Mouse (Mus musculus) liver, embryonic 14.5 days (tissue): Measurements from ENCODE around the gene Dgat2l6. TPM values are rescaled to one million over a fixed set of nuclear protein-coding genes. Genes with fewer than 3 reads are reported as not detected.
A peak's percentile ranks its signal among the peaks of the same experiment; 100 is the strongest.

ENCODE experiments used
- ATAC-seq: fragments of 200-750 bp; cut with Nextera tagmentation; 2 replicates; pipeline ENCODE4 v1.8.0; 2017; ENCODE audit warnings: moderate number of reproducible peaks, mild to moderate bottlenecking, moderate library complexity; ENCODE audit not compliant: insufficient read depth
- DNase-seq, 3 experiments: peaks; one replicate each; pipeline ENCODE4 v3.0.0-alpha.2; 2012 to 2013; ENCODE audit warnings: low read depth in 3 of 3, low spot score in 3 of 3
- H3K27ac ChIP-seq: fragments of 300-500 bp; sonication (generic); 2 replicates; pipeline ENCODE4 v1.5.1; 2014; ENCODE audit warnings: moderate library complexity, mild to moderate bottlenecking, control low read depth, inconsistent platforms
- H3K27me3 ChIP-seq: fragments of 300-500 bp; sonication (generic); 2 replicates; pipeline ENCODE4 v1.6.1; 2014; ENCODE audit warnings: mild to moderate bottlenecking, low read length, moderate library complexity; ENCODE audit not compliant: control insufficient read depth, insufficient read depth
- H3K36me3 ChIP-seq: fragments of 300-500 bp; sonication (generic); replicated peaks from 2 replicates; pipeline ENCODE4 v1.6.1; 2014; ENCODE audit warnings: low read depth; ENCODE audit not compliant: control insufficient read depth, insufficient read depth
- H3K4me1 ChIP-seq, 2 experiments: fragments of 200-500 bp in 1 of 2; fragments of 300-500 bp in 1 of 2; sonication (generic) in 1 of 2; replicated peaks; 2 replicates each; pipeline ENCODE4 v1.6.1; 2012 to 2014; ENCODE audit warnings: antibody characterized with exemption in 1 of 2, inconsistent platforms in 1 of 2, low read length in 1 of 2; ENCODE audit not compliant: control insufficient read depth in 2 of 2, insufficient read depth in 2 of 2
- H3K4me2 ChIP-seq: fragments of 300-500 bp; sonication (generic); 2 replicates; pipeline ENCODE4 v1.6.1; 2014; ENCODE audit warnings: low read depth, mild to moderate bottlenecking, control low read depth, moderate library complexity
- H3K4me3 ChIP-seq, 2 experiments: fragments of 200-500 bp in 1 of 2; fragments of 300-500 bp in 1 of 2; sonication (generic) in 1 of 2; 2 replicates each; pipeline ENCODE4 v1.5.1; 2012 to 2014; ENCODE audit warnings: low read depth in 2 of 2, low read length in 2 of 2, mild to moderate bottlenecking in 2 of 2, control low read depth in 1 of 2, inconsistent platforms in 1 of 2, moderate library complexity in 1 of 2; ENCODE audit not compliant: insufficient read depth in 1 of 2
- H3K9ac ChIP-seq: fragments of 300-500 bp; sonication (generic); replicated peaks from 2 replicates; pipeline ENCODE4 v1.6.1; 2014; ENCODE audit warnings: mild to moderate bottlenecking, control low read depth, moderate library complexity
- H3K9me3 ChIP-seq: fragments of 300-500 bp; sonication (generic); 2 replicates; pipeline ENCODE4 v1.6.1; 2016; ENCODE audit warnings: low read length, mixed read lengths; ENCODE audit not compliant: control insufficient read depth
- CTCF ChIP-seq: IDR thresholded peaks from 2 replicates; pipeline ENCODE4 v1.5.1; 2016; ENCODE audit warnings: antibody characterized with exemption, low read depth, control low read depth
- EP300 ChIP-seq: IDR thresholded peaks from 2 replicates; pipeline ENCODE4 v1.6.1; 2016; ENCODE audit warnings: antibody characterized with exemption, low read depth
- WGBS: fragments of 180-500 bp; shearing (Covaris S2); extraction: QIAGEN DNeasy Blood & Tissue Kit; methylation state at CpG from one replicate; pipeline ENCODE4 v1.1.7; 2014; ENCODE audit not compliant: insufficient replicate concordance; 5-methylcytosine and 5-hydroxymethylcytosine counted together
- polyA plus RNA-seq, 2 experiments: library from polyadenylated mRNA; depleted of rRNA in 1 of 2; stranded (reverse) in 1 of 2; unstranded in 1 of 2; fragments of >200 nt; fragmentation: Nextera tagmentation in 1 of 2; extraction: Ambion mirVana in 1 of 2; gene quantifications; 2 replicates each; pipeline versions ENCODE4 v1.2.1 to v1.2.3; 2012 to 2014

The Dgat2l6 gene
- polyA plus RNA-seq, 2 experiments = not detected

DNA sequence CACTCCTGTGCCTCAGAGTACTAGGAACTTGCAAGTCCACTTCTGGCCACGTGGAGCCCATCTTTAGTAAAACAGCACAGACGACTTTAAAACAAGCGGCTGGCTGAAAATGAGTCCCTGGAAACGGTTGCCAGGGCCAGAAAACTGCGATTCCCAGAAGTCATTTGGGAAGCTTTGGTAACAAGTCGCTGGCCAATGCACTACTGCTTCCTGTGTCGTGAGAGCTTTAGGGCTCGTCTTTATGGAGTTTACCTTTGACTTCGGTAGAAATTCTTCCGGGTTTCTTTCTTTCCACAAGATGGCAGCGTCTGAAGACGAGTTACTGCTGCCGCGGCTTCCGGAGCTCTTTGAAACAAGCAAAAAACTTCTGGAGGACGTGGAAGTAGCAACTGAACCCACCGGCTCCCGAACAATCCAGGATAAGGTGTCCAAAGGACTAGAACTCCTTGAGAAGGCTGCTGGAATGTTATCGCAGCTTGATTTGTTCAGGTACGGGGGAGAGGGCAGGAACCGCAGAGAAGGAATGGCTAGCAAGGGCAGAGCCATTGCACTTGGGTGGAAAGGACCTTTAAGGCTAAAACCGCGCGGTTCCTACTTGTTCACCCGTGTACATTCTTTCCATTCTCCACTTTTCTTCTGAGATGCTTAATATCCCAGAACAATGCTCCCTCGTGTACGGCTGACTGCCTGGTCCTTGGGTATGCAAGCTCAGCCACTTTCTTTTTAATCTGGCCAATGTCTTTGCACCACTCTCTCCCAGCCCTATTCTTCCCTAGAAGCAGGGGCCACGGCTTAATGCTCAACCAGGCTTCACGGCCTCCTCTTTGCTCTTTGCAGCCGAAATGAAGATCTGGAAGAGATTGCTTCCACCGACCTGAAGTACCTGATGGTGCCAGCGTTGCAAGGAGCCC, 30.3 kb upstream of the Dgat2l6 start, which contains the start of gene Igbp1:
TSS of gene Igbp1 (plus strand) at position 224 of the 911 bp plus-strand sequence.
- H3K4me3 ChIP-seq = peak within 1 kb of the TSS; percentile 68 to 95
- H3K36me3 ChIP-seq = no peaks in the 10 kb centered on the region
- no peaks in the 10 kb centered on the region for H3K27me3 ChIP-seq
- TF ChIP-seq CTCF = no peak
- TF ChIP-seq EP300 = no peak
- H3K4me1 ChIP-seq = no peaks in the 10 kb centered on the region
- H3K9ac ChIP-seq = peak within 1 kb of the TSS; percentile 67
- 10% methylated on average over 32 of the region's 32 CpGs for WGBS
- H3K4me2 ChIP-seq = peak within 1 kb of the TSS; percentile 67
- DNase-seq (peak; percentile 65 to 71 (median 68)), ATAC-seq (peak; percentile 91)
- no peak within 1 kb of the TSS for H3K27ac ChIP-seq
- no peaks in the 10 kb centered on the region for H3K9me3 ChIP-seq

- Histone ChIP-seq H3K4me3 (no peak overlapping the region), H3K9ac (no peak overlapping the region), H3K4me2 (no peak overlapping the region), H3K36me3 (no peaks in the 10 kb centered on the region), H3K27me3 (no peaks in the 10 kb centered on the region), H3K9me3 (no peaks in the 10 kb centered on the region), H3K4me1 (no peaks in the 10 kb centered on the region), H3K27ac (no peak overlapping the region)
- DNase-seq (no peak), ATAC-seq (no peak)
- TF ChIP-seq CTCF = no peak
- TF ChIP-seq EP300 = no peak
- 61% methylated on average over 5 of the region's 5 CpGs for WGBS
These were observed 20.3 kb upstream of the Dgat2l6 start for GRCm38 (mm10) chrX:100504175-100504851.

- Histone ChIP-seq H3K9me3 (no peaks in the 10 kb centered on the region), H3K4me1 (no peaks in the 10 kb centered on the region), H3K9ac (no peak overlapping the region), H3K27me3 (no peaks in the 10 kb centered on the region), H3K36me3 (no peaks in the 10 kb centered on the region), H3K4me2 (no peak overlapping the region), H3K27ac (no peak overlapping the region), H3K4me3 (no peak overlapping the region)
- TF ChIP-seq CTCF (no peak), EP300 (no peak)
- ATAC-seq (no peak), DNase-seq (no peak)
- 70% methylated on average over 4 of the region's 4 CpGs for WGBS
These were observed 16.5 kb upstream of the Dgat2l6 start for GRCm38 (mm10) chrX:100508164-100508563.

GRCm38 (mm10) chrX:100509921-100510320, 14.7 kb upstream of the Dgat2l6 start:
- Histone ChIP-seq H3K4me2 (no peak overlapping the region), H3K4me1 (no peaks in the 10 kb centered on the region), H3K9ac (no peak overlapping the region), H3K4me3 (no peak overlapping the region), H3K27me3 (no peaks in the 10 kb centered on the region), H3K27ac (no peak overlapping the region), H3K36me3 (no peaks in the 10 kb centered on the region), H3K9me3 (no peaks in the 10 kb centered on the region)
- ATAC-seq (no peak), DNase-seq (no peak)
- no peak for TF ChIP-seq CTCF
- TF ChIP-seq EP300 = no peak
- WGBS = 73% methylated on average over 3 of the region's 3 CpGs

GRCm38 (mm10) chrX:100516683-100517082, 8.0 kb upstream of the Dgat2l6 start:
- 52% methylated on average over 3 of the region's 3 CpGs for WGBS

More at GRCm38 (mm10) chrX:100516683-100517082, 8.0 kb upstream of the Dgat2l6 start:
- H3K27ac ChIP-seq = no peak overlapping the region
- DNase-seq = no peak
- no peaks in the 10 kb centered on the region for H3K27me3 ChIP-seq
- H3K9ac ChIP-seq = no peak overlapping the region
- H3K36me3 ChIP-seq = no peaks in the 10 kb centered on the region
- ATAC-seq = no peak
- no peaks in the 10 kb centered on the region for H3K9me3 ChIP-seq
- TF ChIP-seq CTCF (no peak), EP300 (no peak)
- H3K4me1 ChIP-seq = no peaks in the 10 kb centered on the region
- no peak overlapping the region for H3K4me3 ChIP-seq
- no peak overlapping the region for H3K4me2 ChIP-seq
